Mouse (Mus musculus) forebrain, embryonic 11.5 days (tissue): Measurements from ENCODE around the gene Pdpk1. TPM values are rescaled to one million over a fixed set of nuclear protein-coding genes. Genes with fewer than 3 reads are reported as not detected.
A peak's percentile ranks its signal among the peaks of the same experiment; 100 is the strongest.

Source experiments
- ATAC-seq: fragments of 200-750 bp; cut with Nextera tagmentation; replicated peaks from 2 replicates; pipeline ENCODE4 v1.8.0; 2017; ENCODE audit warnings: moderate TSS enrichment; ENCODE audit not compliant: low FRiP score
- DNase-seq: peaks from one replicate; pipeline ENCODE4 v3.0.0-alpha.2; 2017; ENCODE audit warnings: low spot score
- H3K27ac ChIP-seq: fragments of 300-500 bp; sonication (generic); 2 replicates; pipeline ENCODE4 v1.5.1; 2014; ENCODE audit warnings: low read depth, low read length
- H3K27me3 ChIP-seq: fragments of 300-500 bp; sonication (generic); 2 replicates; pipeline ENCODE4 v1.6.1; 2014; ENCODE audit warnings: mild to moderate bottlenecking, low read length, mixed read lengths; ENCODE audit not compliant: control insufficient read depth, insufficient read depth
- H3K36me3 ChIP-seq: fragments of 300-500 bp; sonication (generic); 2 replicates; pipeline ENCODE4 v1.6.1; 2014; ENCODE audit warnings: mild to moderate bottlenecking, low read length, moderate library complexity, mixed read lengths; ENCODE audit not compliant: control insufficient read depth, insufficient read depth
- H3K4me1 ChIP-seq: fragments of 300-500 bp; sonication (generic); replicated peaks from 2 replicates; pipeline ENCODE4 v1.6.1; 2014; ENCODE audit warnings: low read length, mixed read lengths; ENCODE audit not compliant: control insufficient read depth, insufficient read depth
- H3K4me2 ChIP-seq: fragments of 300-500 bp; sonication (generic); 2 replicates; pipeline ENCODE4 v1.6.1; 2014; ENCODE audit warnings: low read depth, mild to moderate bottlenecking, low read length, moderate library complexity, mixed read lengths; ENCODE audit not compliant: severe bottlenecking
- H3K4me3 ChIP-seq: fragments of 300-500 bp; sonication (generic); 2 replicates; pipeline ENCODE4 v1.5.1; 2014; ENCODE audit warnings: low read depth, low read length
- H3K9ac ChIP-seq: fragments of 300-500 bp; sonication (generic); 2 replicates; pipeline ENCODE4 v1.6.1; 2014; ENCODE audit warnings: low read length
- H3K9me3 ChIP-seq: fragments of 300-500 bp; sonication (generic); 2 replicates; pipeline ENCODE4 v1.6.1; 2016; ENCODE audit warnings: low read length, mixed read lengths; ENCODE audit not compliant: control insufficient read depth
- WGBS: fragments of 180-500 bp; shearing (Covaris S2); extraction: QIAGEN DNeasy Blood & Tissue Kit; methylation state at CpG from one replicate; pipeline ENCODE4 v1.1.7; 2014; 5-methylcytosine and 5-hydroxymethylcytosine counted together
- polyA plus RNA-seq: library from polyadenylated mRNA; unstranded; fragments of >200 nt; fragmentation: Nextera tagmentation; extraction: Ambion mirVana; gene quantifications from 2 replicates; pipeline ENCODE4 v1.2.1, GENCODE M21; 2014

The Pdpk1 gene
- polyA plus RNA-seq: 46.6 and 47.5 TPM in 2 replicates

DNA sequence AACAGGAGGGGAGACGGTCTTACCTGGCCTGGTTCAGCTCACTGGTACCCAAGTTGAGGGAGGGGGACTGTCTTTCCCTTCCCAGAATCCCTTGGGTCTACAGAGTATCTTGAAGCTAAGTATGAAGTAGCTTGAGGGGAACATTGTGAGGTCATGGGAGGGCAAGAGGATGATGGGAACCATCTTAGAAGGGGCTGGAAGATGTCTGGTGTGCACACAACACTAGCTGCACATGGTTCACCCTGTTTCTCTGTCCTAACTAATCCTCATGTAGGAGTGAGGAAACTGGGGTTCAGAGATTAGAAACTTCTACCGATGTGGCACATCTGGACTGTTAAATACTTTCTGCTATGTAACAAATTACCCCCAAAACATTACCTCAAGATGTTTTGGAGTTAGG is at the start of gene Pdpk1:
Gene Pdpk1 (minus strand): TSS at position 101 of the 400 bp plus-strand sequence.
- WGBS: 85% methylated on average over 2 of the region's 2 CpGs
- peak within 1 kb of the TSS; percentile 55 for H3K4me2 ChIP-seq
- no peaks in the 10 kb centered on the region for H3K36me3 ChIP-seq
- H3K27ac ChIP-seq: no peak within 1 kb of the TSS
- DNase-seq: no peak
- no peaks in the 10 kb centered on the region for H3K27me3 ChIP-seq
- H3K9me3 ChIP-seq: no peaks in the 10 kb centered on the region
- no peaks in the 10 kb centered on the region; the same call in none of the 2 replicates for H3K4me1 ChIP-seq
- ATAC-seq: no peak
- H3K4me3 ChIP-seq: peak within 1 kb of the TSS; percentile 26
- peak within 1 kb of the TSS; percentile 32 for H3K9ac ChIP-seq

DNA sequence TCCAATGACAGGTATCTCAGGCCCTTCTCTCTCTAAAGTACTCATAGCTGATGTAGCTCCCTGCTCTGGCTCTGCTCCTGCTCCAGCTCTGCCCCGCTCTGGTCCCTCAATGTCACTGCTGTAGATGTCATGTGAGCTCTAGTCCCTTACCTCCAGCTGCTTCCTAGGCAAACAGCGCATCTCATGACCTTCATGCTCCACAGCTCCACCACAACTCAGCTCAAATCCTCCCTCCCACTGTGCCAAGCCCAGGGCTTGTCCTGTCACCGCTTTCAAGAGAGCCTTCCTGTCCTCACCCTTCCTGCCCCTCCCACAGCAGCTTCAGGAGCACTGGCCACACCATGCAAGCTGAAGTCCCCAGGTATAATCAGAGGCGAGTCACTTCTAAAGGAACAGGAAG is 49.0 kb upstream of the Pdpk1 start:
- no peak overlapping the region for H3K4me3 ChIP-seq
- H3K9me3 ChIP-seq: no peaks in the 10 kb centered on the region
- no peak overlapping the region for H3K4me2 ChIP-seq
- ATAC-seq: no peak
- peaks cover 2% of the 10 kb centered on the region; the same call in 1 of the 2 replicates for H3K4me1 ChIP-seq
- DNase-seq: no peak
- H3K27ac ChIP-seq: no peak overlapping the region
- H3K27me3 ChIP-seq: no peaks in the 10 kb centered on the region
- WGBS: 83% methylated on average over 4 of the region's 4 CpGs
- H3K9ac ChIP-seq: no peak overlapping the region
- no peaks in the 10 kb centered on the region for H3K36me3 ChIP-seq

DNA sequence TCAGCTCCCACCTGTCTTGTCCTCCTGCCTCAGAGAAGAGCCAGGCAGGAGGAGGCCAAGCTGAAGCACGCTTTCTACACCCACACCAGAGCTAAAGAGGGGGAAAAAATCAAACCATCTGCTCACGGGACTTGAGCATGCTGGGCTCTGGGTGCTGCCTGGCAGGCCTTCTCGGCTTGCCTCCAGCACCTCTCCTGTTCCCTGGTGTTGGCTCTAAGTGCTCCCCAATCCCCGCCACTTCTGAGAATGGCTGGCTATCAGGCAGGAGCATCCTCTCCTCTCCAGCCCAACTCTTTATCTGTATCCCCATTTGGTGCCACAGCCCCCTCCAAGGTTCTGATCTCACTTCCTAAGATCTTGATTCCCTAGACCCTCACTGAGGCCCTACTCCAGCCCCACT is 48.5 kb upstream of the Pdpk1 start:
- H3K4me2 ChIP-seq: no peak overlapping the region
- no peaks in the 10 kb centered on the region for H3K27me3 ChIP-seq
- H3K36me3 ChIP-seq: no peaks in the 10 kb centered on the region
- WGBS: 76% methylated on average over 4 of the region's 4 CpGs
- no peak overlapping the region for H3K27ac ChIP-seq
- H3K9ac ChIP-seq: no peak overlapping the region
- no peaks in the 10 kb centered on the region for H3K4me1 ChIP-seq
- ATAC-seq (no peak), DNase-seq (no peak)
- H3K4me3 ChIP-seq: no peak overlapping the region
- no peaks in the 10 kb centered on the region for H3K9me3 ChIP-seq

DNA sequence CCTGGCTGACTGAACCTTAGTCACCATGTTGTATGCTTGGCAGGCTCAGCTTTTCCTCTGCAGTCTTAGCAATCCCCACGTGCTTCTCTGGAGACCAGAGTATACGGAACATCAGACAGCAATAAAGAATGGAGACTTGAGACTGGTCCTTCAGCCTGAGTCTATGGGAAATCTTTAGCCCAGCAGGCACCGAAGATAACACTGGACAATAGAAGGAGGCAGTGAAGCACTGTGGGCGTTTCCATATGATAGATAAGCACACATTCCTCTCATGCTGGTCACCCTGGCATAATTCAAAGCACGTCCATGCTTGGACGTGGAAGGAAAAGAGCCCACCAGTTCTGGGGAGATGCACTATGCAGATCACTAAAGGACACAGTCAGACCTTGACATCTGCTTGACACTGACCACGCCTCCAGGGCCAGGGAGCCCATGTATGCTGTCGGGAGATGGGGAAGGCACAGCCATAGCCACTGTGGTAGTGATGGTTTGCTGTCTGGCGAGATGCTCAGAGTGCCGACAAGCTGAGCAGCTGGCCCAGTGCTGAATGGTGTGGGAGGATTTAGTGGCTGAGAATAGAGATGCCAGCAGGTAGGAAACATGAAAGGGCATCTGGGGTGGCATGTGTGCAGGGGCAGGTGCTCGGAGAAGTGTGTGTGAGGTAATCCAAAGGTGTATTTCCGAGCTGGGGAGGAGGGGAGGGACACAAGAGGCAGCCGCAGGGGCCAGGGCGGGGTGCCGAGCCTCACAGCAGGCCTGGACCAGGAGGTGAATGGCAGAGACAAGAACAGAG is 46.5 kb upstream of the Pdpk1 start:
- Histone ChIP-seq H3K4me2 (no peak overlapping the region), H3K27me3 (no peaks in the 10 kb centered on the region), H3K36me3 (no peaks in the 10 kb centered on the region), H3K9me3 (no peaks in the 10 kb centered on the region), H3K9ac (no peak overlapping the region), H3K27ac (no peak overlapping the region), H3K4me1 (no peaks in the 10 kb centered on the region), H3K4me3 (no peak overlapping the region)
- ATAC-seq: no peak
- WGBS: 73% methylated on average over 15 of the region's 15 CpGs
- no peak for DNase-seq

DNA sequence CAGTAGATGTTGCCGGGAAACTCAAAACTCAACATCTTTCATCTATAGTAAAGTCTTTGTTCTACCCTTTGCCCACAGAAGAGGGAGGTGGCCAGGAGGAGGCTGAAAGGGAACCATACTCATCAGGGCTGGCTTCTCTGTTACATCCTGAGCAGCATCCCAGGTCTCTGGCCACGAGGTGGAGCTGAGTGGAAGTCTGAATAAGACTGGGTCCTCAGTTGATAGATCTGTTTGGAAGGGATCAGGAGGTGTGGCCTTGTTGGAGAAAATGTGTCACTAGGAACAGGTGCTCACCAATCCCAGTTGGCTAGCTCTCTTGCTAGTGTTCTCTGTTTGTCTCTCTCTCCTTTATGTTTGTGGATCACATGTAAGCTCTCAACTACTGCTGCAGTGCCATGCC is 44.6 kb upstream of the Pdpk1 start:
- Histone ChIP-seq H3K9ac (no peak overlapping the region), H3K27me3 (no peaks in the 10 kb centered on the region), H3K36me3 (no peaks in the 10 kb centered on the region), H3K4me1 (no peaks in the 10 kb centered on the region), H3K4me3 (no peak overlapping the region), H3K27ac (no peak overlapping the region), H3K9me3 (no peaks in the 10 kb centered on the region), H3K4me2 (no peak overlapping the region)
- 78% methylated on average over 2 of the region's 2 CpGs for WGBS
- ATAC-seq: no peak
- no peak for DNase-seq

DNA sequence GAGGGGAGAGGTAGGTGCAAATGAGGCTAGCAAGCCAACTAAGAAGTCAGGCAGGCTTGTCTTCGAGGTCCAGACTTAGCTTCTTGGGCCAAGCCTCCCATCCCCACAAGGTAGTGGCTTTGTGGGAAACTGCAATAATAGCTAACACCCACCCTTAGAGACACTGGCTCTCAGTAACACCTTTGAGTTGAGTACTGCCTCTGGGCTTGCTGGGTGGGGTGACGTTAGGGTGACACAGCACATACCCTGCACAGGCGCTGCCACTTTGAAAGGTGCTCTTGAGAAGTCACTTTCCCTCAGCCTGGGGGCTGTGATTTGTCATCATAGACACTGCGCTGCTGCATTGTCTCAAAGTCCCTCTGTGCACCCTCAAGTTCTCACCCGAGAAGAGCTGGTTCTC is 43.0 kb upstream of the Pdpk1 start:
- ATAC-seq: no peak
- H3K9ac ChIP-seq: no peak overlapping the region
- no peaks in the 10 kb centered on the region for H3K36me3 ChIP-seq
- no peaks in the 10 kb centered on the region for H3K9me3 ChIP-seq
- 88% methylated on average over 5 of the region's 5 CpGs for WGBS
- H3K27ac ChIP-seq: no peak overlapping the region
- no peak for DNase-seq
- no peaks in the 10 kb centered on the region for H3K27me3 ChIP-seq
- H3K4me1 ChIP-seq: no peaks in the 10 kb centered on the region
- H3K4me2 ChIP-seq: no peak overlapping the region
- H3K4me3 ChIP-seq: no peak overlapping the region

DNA sequence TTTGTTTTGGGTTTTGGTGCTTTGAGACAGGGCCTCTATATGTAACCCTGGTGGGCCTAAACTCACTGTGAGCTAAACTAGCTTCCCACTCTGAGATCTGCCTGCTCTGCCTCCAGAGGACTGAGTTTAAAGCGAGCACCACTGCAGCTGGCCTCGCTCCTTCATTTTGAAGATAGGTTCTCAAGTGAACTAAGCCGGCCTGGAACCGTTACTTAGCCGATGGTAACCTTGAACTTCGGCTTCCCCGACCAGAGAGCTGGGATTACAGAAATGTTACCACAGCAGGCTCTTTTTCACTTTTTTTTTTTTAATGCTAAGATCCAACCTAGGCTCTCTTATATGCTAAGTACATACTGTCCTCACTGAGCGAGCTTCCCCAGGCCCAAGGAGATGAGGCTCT is 42.5 kb upstream of the Pdpk1 start:
- H3K9me3 ChIP-seq: no peaks in the 10 kb centered on the region
- H3K36me3 ChIP-seq: no peaks in the 10 kb centered on the region
- H3K9ac ChIP-seq: no peak overlapping the region
- ATAC-seq (no peak), DNase-seq (no peak)
- no peaks in the 10 kb centered on the region for H3K27me3 ChIP-seq
- no peak overlapping the region for H3K4me3 ChIP-seq
- H3K4me2 ChIP-seq: no peak overlapping the region
- no peaks in the 10 kb centered on the region for H3K4me1 ChIP-seq
- WGBS: 90% methylated on average over 8 of the region's 8 CpGs
- H3K27ac ChIP-seq: no peak overlapping the region

DNA sequence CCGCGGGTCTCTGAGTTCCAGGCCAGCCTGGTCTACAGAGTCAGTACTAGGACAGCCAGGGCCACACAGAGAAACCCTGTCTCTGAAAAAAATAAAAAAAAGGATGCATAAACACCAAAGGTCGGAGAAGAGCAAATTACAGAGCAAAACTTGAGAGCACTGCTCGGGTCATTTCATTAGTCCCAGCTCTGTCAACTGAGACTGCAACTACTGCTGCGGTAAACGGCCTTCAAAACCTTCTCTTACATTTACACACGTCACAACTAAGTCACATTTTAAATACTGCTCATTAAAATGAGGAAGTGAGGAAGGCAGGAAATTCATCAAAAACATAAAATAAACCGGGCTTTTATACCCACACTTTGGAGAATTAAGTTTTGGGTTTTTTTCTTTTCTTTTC is 42.1 kb upstream of the Pdpk1 start:
- no peaks in the 10 kb centered on the region for H3K27me3 ChIP-seq
- no peak overlapping the region for H3K27ac ChIP-seq
- no peaks in the 10 kb centered on the region for H3K9me3 ChIP-seq
- H3K4me2 ChIP-seq: no peak overlapping the region
- WGBS: 87% methylated on average over 8 of the region's 8 CpGs
- no peak overlapping the region for H3K9ac ChIP-seq
- no peaks in the 10 kb centered on the region for H3K4me1 ChIP-seq
- no peak overlapping the region for H3K4me3 ChIP-seq
- ATAC-seq: no peak
- no peak for DNase-seq
- no peaks in the 10 kb centered on the region for H3K36me3 ChIP-seq

DNA sequence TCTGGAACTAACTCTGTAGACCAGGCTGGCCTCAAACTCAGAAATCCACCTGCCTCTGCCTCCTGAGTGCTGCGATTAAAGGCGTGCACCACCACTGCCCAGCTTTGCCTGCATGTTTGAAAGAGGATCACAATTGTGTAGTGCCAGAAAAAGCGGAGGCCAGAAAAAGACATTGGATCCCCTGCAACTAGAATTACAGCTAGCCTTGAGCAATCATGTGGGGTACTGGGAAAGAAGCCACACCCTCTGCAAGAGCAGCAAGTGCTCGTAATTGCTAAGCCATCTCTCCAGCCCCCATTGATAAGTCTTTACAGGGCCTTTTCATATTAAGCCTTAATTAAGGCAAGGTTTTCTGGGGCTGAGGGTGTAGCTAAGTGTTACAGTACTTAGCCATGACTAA is 40.8 kb upstream of the Pdpk1 start:
- no peak overlapping the region for H3K9ac ChIP-seq
- no peaks in the 10 kb centered on the region for H3K9me3 ChIP-seq
- H3K27me3 ChIP-seq: no peaks in the 10 kb centered on the region
- no peak overlapping the region for H3K4me2 ChIP-seq
- DNase-seq (no peak), ATAC-seq (no peak)
- no peaks in the 10 kb centered on the region for H3K36me3 ChIP-seq
- H3K4me1 ChIP-seq: no peaks in the 10 kb centered on the region
- WGBS: 75% methylated on average over 4 of the region's 4 CpGs
- no peak overlapping the region for H3K27ac ChIP-seq
- H3K4me3 ChIP-seq: no peak overlapping the region
